Mouse (Mus musculus) gastrocnemius, adult 8-10 months (tissue): Measurements from ENCODE around the gene Cfap70. TPM values are rescaled to one million over a fixed set of nuclear protein-coding genes. Genes with fewer than 3 reads are reported as not detected.

Experiments
- DNase-seq, 2 experiments: peaks; one replicate each; pipeline ENCODE4 v3.0.0; 2022; ENCODE audit warnings: low spot score in 2 of 2
- total RNA-seq, 4 experiments: library from RNA; stranded (reverse); gene quantifications; 2 replicates each; pipeline ENCODE4 v1.2.4; 2022

The Cfap70 gene
- total RNA-seq = under 1 TPM; 0.11 to 0.29 (median 0.21) TPM

DNA sequence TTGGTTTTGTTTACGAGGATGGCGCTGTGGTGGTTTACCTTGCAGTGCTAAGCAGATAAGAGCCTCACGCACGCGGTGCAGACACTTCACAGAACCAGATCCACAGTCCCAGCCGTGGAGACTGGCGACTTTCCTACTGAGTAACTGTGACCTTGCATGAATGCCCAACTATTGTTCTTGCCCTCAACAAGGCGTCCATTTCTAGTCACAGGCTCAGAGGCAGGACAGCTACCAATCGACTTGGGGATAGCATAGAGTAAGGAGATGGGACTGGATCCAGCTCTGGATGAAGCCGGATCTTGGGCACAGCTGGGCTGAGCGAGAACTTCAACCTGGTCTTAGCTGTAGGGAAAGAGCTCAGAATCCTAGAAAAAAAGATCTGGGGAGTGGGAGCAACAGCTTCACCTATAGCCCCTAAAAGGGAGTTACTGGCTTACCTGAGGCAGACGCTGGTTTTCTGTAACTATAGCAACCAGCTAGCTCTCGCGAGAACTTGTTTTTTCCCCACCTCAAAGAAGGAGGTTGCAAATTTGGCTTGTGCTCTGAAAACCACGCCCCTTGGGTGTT, at the start of gene Cfap70:
Cfap70 (minus strand) TSS at position 462 of the 567 bp plus-strand sequence.
- peak; percentile 15 to 22 for DNase-seq

DNA sequence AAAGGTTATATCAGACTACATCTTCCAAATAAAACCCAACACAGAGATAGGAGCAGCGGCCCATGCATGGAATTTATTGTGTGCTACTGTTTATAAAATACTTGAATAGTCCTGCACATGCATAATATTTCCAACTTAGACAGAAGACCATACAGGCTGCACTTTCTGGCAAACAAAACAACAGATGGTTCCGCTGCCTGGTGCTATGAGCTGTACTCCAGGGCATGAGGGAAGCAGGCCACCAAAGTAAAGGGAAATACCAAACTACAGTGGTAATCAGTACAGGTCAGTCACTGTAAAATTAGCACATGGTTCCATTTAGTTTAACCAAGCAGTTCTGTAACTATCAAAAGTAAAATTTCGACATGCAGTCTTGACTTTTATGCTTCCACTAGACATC, 48.0 kb upstream of the Cfap70 start:
- DNase-seq = no peak

DNA sequence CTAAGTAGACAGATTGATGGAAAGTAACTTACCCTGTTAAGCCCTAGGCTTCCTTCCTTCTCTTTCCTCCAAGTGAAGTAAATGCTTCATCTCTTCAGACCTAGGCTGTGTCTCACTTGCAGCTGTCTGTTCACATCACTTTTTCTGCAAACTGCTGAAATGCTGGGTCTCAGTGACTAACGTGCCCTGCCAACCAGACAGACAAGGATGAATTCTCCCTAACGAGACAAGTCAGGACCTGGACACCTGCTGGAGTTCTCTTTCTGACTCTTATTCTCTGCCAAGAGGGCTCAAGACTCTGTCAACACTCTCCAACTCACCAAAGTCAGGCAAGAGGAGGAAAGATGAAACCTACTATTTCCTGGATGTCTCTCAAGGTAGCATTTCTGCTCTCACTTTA, 44.6 kb upstream of the Cfap70 start, which contains the start of gene Mss51:
Mss51 (minus strand) TSS at position 299 of the 400 bp plus-strand sequence.
- peak in 1 of 2 experiments; percentile 32 for DNase-seq

DNA sequence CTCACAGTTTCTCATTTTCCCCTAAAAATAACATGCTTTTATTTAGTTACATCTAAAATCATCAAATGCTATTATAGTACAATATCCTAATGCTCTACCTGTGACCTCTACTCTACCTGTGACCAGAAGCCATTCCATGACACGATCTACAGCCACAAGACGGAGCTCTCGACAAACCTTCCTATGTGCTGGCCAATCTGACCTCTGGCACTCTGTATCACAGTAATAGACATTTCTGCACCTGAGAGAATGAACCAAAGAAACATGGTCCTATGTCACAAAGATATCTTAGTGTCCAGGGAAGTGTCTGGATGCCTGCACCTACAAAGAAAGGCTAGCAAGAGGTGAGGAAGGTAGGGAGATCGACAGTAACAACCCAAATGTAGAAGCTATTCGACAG, 34.0 kb upstream of the Cfap70 start:
- DNase-seq = no peak

DNA sequence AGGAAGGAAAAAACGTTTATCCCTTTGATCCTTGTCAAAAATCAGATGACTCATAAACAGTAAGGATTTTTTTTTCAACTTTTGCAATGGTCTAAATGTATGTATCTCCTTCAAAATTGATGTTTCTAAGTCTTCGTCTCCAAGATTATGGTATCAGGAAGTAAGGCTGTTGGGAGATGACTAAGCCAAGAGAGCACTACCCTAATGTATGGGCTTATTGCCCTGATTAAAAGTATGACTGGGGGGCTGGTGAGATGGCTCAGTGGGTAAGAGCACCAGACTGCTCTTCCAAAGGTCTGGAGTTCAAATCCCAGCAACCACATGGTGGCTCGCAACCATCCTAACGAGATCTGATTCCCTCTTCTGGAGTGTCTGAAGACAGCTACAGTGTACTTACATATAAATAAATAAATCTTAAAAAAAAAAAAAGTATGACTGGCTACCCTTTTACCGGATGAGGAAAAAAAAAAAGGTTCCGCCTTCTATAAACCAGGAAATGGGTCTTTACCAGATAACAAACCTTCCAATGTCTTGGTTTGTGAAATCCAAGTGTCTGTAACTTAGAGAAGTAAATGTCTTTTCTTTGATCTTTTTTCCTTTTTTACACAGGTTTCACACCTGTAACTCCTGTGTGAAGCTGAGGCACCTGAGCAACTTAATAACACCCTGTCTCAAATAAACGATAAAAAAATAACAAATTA, 30.2 kb upstream of the Cfap70 start:
- no peak for DNase-seq

DNA sequence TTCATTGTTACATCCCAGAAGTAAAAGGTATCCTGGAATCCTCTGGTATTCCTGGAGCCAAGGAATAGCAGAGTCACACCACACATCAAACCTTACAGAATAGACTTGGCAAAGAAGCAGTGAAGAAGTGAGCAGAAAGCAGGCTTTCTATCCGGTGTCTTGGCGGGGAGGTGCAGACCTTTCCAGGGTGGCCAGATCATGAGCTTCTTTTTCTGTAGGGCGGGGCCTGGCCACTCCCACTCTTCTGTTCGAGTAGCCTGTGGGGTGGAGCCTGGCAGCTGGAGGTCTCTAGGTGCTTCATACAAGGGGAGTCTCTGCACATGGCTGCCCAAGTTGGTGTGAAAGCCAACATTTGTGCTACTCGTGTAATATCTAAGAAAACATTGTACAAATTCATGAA, 29.2 kb upstream of the Cfap70 start:
- DNase-seq = peak in 1 of 2 experiments; percentile 19

DNA sequence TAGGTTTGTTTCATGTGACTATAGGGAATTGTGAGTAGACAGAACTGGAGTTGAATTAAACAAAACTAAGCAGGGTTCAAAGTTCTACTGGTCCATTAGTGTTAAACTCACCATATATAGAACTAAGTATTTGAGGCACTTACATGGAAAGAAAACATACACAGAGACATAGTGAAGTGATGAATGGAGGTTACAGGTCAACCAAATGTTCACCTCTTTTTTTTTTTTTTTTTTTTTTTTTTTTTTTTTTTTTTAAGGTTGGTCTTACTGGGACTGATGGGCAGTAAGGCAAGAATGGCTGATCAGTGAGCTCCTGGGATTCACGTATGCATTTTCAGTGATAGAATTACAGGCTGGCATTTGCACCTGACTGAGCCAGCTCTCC, 28.2 kb upstream of the Cfap70 start:
- DNase-seq = no peak

DNA sequence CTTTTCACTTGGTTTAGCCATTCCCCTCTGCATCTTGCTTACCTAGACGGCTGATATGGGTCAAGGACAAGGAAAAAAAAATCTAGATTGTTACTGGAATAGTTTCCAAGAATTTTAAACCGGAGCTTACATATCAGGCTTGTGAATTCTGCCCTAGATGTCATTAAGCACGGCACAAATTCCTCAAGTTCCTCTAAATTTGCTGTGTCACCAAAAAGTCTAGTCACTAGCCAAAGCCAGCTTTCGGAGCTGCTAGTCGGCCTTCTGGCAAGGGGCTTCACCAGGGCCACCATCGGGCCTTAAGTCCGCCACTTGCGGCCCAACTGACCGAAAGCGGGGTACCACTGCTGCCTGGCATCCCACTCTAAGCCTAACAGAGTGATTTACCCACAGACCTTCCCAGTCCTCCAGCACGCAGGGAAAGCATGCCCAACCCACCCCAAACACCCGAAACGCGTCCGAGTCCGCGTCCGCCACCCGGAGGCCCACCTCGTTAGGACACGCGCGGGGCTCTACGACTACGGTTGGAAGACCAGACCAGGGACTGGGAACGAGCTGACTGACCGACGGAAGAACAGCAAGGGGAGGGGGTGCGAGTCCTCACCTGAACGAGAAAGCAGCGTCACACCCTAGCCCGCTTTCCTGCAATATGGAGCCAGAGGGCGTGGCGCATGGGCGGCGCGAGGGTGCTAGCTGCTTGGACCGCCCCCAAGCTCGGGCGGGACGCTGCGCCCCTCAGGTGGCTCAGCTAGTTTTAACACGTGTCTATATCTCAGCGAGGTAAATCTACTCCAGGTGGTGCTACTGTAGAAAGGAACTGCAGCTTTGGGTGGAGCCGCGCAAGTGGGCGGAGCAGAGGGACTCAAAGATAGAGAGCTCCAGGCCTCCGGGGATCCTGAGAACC, 27.5 kb upstream of the Cfap70 start, which contains the start of gene Anxa7:
Anxa7 (minus strand) TSS at position 843 of the 904 bp plus-strand sequence.
- peak; percentile 67 to 73 for DNase-seq

DNA sequence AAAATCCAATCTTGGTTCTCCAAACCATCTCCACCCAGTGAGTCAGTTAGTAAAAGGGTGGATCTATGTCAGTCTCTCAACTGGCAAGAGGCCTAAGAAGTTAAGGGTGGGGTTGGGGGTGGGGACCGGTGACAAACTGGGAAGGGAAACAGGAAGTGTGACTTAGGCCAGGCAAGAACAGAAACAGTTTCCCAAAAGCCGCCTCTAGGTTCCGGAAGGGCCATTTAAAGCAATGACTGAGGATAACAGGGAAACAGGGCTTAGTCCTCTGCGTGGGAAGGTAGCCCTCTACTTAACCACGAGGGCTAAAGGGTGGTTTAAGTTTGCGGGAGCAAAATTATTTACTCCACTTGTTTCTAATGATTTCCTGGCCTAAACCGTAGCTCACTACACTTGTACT, 26.8 kb upstream of the Cfap70 start:
- peak in 1 of 2 experiments; percentile 20 for DNase-seq

DNA sequence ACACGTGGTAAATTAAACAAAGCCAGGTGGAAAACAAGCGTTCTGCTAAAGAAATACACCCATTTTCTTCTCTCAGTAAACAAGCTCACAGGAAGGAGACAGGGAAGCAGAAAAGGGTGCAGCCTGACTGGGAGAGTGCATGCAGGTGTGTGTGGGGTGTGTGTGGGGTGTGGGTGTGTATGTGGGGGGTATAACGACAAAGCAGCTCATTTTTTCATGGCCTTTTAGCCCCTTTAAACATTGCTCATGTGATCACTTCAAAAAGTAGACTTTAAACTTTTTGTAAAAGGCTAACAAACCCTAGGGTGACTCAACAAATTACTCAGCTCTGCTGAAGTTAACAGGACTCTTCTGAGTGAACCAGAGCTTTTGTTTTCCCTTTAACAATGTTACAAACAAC, 26.4 kb upstream of the Cfap70 start:
- no peak for DNase-seq

DNA sequence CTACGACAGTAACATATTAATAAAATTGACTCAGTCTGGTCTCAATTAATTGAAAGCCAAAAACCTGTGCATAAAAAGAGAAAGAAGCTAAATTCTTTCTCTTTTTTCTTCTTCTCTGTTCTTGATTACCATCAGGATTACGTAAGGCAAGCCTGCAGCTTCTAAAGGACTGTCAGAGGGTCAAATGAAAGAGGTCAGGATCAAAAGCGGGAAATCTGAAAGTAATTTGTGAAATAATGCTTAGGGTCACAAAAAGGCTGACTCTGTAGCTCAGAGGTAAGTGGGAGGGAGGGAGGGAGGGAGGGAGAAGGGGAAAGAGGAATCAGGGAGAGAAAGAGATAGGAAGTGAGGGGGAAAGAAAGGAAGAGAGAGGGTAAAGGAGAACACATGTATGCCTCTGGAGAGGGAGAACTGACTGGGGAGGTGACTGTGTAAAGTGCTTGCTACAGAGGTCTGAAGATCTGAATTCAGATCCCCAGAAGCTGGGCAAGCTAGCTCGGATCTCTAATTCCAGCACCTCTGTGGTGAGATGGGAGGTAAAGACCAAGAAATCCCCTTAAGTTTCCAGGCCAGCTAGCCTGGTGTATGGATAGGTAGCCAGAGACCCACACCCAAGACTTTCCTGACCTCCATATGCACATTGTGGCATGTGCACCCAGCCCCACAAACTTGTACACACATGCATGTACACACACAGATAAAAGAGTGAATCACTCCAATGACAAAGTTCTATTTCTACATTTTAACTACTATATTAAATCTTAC, 25.4 kb upstream of the Cfap70 start:
- DNase-seq = no peak

DNA sequence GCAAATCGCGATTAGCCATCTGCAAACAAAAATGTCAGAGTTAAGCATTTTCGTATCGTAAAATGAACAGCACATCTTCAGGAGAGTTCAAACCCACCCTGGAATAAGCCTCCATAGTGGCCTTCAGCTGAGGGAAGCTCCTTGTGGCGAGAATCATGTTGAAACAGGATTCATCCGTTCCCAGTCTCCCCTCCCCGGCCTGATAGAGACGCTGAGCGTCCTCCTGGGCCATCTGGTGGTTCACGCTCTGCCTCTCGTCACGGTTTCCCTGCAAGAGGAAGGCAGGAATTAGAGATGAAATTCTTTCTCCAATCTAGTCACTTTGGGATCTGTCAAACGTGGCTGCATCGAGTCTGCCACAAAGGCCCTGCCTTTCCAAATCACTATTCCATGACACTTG, 8.2 kb upstream of the Cfap70 start:
- no peak for DNase-seq

DNA sequence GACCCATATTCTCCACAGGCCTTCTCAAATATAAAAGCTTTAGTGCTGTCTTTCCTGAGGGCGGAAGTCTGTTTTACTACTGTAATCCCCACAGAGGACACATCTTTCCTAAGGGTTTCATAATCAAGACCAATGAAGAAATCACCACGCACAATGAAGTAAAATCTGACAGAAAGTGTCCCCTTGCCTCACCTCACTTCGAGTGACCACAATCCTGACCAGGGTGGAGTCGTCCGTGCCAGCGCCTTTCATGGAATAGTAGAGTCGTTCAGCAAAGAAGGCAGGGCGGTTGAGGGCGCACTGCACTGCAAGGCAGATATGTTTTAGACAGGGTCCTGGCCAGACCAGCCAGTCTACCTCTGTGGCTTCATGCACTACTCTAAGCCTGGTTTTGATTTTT, 6.4 kb upstream of the Cfap70 start:
- no peak for DNase-seq

DNA sequence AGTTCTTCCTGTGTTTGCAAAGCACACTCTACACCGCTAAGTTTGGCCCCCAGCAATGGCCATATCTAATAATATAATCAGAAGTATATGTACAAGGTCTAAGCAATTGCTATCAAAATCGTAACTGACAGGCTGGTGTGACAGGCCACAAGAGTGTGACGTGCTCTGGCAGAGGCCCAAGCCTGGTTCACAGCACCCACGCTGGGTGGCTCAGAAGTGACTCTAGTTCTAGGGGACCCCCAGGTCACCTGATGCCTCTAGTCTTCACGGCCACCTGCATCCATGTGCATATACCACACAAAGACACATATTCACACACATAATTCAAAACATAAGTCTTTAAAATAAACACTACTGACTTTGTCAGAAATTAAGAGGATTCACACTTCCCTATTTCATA, 903 bp upstream of the Cfap70 start:
- DNase-seq = no peak

DNA sequence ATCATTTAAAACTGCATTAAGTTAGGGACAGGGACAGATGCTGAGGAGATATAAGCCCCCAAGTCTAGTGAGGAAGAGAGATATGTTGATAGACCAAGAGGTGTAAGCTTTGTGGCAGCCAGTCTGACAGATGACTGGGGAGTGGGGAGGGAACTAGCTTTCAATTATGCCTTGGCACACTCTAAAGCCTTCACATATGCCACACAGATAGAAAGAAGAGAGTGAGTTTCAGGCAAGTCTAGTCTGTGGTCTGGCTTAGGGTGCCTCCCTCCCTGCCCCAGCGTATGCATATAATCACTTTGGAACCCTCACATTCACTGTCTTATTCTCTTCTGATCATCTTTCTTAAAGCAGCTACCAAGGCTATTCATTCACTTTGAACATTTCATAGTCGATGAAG, 724 bp downstream of the Cfap70 start:
- no peak for DNase-seq

DNA sequence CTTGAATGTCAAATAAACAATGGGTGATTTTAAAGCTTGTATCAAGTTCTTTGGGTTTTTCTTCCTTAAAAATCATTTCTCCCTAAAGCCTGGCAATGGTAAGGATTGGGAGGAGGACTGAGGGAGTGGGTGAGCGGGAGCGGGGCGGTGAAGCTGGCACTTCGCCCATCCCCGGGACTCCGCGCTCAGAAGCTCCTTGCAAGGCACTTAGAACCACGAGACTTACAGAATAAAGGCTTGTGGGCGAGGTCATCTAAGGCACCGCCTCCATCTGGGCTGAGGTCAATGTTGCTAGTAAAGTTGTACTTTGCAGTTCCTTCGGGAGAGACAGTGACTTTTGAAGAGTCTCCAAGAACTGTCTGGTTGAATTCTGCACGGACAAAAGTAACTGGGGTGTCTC, 4.8 kb downstream of the Cfap70 start:
- no peak for DNase-seq

DNA sequence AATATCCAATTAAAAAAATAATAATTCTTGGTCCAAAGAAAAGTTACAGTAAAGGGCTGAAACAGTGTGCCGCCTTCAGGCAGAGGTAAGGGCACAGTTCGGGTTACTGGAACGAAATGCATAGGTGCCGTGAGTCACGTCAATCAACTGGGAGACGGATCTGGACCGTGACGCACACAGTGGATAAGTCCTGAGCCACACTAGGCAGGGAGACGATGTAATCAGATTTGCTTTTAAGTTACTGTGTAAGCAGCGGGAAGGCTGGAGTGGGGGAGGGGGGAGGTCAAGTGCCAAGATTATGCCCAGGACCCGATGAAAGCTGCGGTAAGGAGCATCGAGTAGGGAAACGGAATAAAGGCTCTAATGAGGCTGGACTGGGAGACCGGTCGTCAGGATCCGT, 9.8 kb downstream of the Cfap70 start:
- no peak for DNase-seq

DNA sequence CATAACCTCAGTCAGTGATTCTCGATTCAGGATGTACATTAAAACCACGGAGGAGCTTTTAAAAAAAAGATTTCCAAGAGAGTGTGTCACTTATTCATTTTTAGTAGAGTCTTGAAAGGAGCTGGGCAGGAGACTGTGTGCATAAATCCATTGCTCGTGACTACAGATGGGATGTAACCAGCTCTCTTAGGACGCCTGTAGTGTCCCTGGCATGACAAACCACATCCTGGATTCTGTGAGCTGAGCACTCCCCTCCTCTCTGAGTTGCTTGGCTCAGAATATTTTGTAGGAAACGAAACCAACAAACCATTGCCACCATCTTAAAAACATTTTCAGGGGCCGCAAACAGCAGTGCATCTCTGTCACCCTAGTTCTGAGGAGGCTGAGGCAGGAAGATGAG, 15.1 kb downstream of the Cfap70 start:
- DNase-seq = no peak

DNA sequence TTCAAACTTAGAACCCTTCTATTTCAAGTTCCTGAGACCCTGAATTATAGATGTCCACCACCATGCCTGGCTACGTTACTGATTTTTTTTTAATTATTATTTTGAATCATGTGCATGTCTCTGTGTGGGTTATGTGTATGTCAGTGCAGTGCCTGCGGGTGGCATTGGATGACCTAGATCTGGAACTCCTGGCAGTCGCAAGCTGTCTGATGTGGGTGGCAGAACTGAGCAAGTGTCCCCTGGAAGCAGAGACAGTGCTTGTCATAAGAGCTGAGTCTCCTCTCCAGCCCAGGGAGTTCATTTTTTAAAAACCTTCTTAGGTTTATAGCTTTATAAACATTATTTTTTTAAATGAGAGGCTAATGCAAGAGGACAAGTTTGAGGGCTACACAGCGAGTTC, 19.6 kb downstream of the Cfap70 start:
- peak; percentile 11 to 45 for DNase-seq

DNA sequence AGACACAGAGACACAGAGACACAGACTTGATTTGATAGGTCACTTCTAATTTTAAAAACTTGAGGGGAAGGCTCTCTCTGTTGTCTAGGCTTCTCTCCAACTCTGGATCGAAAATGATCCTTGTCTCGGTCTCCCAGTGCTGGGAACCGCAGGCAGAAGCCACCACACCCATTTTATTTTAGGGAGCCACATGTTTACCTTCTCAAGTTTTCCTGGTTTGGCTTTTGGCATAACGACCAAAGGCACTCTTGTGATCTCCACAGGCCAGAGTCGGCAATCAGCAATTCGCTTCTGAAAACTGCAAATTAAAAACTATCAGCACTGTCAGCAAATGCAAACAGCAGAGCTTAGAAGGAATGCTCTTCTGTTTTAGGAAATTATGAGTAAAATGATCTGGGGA, 20.3 kb downstream of the Cfap70 start:
- peak; percentile 8 to 44 for DNase-seq

DNA sequence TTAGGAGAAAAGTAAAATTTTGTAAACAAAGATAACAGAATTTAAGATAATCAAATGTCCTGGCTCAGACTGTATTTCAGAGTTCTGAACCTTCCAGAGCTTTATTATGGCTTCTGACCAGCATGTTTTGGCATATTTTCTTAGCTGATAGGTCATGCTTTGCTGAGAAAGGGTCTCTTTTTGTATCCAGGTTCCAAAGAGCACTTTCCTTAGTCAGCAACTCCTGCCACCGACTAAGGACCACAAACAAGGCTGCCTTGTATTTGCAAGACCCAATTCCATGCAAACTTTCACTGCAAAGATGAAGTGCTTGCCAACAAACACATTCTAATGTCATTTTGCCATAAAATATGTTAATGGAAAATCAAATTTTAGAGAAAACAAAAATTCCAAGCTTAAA, 22.2 kb downstream of the Cfap70 start:
- DNase-seq = no peak
